Mouse (Mus musculus): ENCODE results near the gene Avp.

DNA sequence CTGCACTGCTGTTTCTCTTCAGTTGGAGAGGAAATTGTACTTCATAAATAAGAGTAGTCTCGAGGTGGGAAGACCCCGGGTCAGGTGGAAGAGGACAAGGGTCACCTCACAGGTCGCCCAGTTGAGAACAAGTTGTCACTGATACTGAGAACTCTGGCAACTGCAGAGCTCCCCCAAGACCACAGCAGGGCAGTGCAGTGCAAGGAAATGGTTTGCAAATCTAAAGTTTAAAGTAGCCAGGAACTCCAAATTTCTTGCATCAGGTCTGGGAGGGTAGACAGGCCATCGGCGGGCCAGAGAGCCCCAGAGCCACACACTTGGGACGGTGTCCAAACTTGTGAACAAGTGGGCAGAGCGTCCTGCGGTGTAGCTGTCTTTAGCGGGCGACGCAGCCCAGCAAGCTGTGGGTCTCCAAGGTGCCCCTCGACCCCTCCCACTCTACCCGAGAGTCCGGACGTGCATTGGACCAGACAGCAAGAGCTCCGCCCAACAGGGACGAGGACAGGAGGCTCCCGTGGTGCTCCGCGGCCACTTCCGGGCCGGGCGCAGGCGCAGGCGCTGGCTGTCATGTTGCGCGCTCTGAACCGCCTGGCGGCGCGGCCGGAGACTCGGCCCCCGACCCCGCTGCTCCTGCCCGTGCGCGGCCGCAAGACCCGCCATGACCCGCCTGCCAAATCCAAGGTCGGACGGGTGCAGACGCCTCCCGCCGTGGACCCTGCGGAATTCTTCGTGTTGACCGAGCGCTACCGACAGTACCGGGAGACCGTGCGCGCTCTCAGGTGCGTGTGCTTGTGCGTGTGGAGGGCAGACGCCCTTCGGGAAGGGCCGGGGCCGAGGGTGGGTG is 18.9 kb downstream of the Avp start, which contains the start of gene Mrps26:
- TF ChIP-seq CTCF (conservative IDR thresholded peaks at IDR 0.05; ENCODE audit: low read length) (peak; percentile 20), POU5F1 (IDR thresholded peaks at IDR 0.05; ENCODE audit: borderline replicate concordance, low read length) (no peak), NANOG (IDR thresholded peaks at IDR 0.05; ENCODE audit: borderline replicate concordance, low read length) (no peak)
